Mouse (Mus musculus) C2C12 (cell line): ENCODE results near the gene Flad1. TPM values are rescaled to one million over a fixed set of nuclear protein-coding genes. Genes with fewer than 3 reads are reported as not detected.

Source experiments
- H3K27me3 ChIP-seq: one replicate; pipeline ENCODE4 v1.6.1; 2011; ENCODE audit not compliant: control insufficient read depth, insufficient read depth, insufficient read length
- H3K36me3 ChIP-seq: one replicate; pipeline ENCODE4 v1.6.1; 2011; ENCODE audit not compliant: control insufficient read depth, insufficient read depth
- H3K4me3 ChIP-seq: one replicate; pipeline ENCODE4 v1.5.1; 2011; ENCODE audit warnings: mild to moderate bottlenecking, control low read depth; ENCODE audit not compliant: poor library complexity, insufficient read depth, severe bottlenecking
- H3K79me2 ChIP-seq: one replicate; pipeline ENCODE4 v1.6.1; 2011; ENCODE audit not compliant: control insufficient read depth, insufficient read depth
- H3K79me3 ChIP-seq: one replicate; pipeline ENCODE4 v1.6.1; 2011; ENCODE audit warnings: low read depth, control low read depth
- H3ac ChIP-seq: one replicate; pipeline ENCODE3; 2011; ENCODE audit warnings: low read depth; ENCODE audit not compliant: control insufficient read depth, insufficient read length
- CEBPB ChIP-seq: IDR thresholded peaks from one replicate; pipeline ENCODE4 v1.6.1; 2011; ENCODE audit warnings: low read depth, mild to moderate bottlenecking, control low read depth, moderate library complexity
- CTCF ChIP-seq: IDR thresholded peaks from one replicate; pipeline ENCODE4 v1.5.1; 2011; ENCODE audit not compliant: control insufficient read depth, insufficient read depth, insufficient read length
- FOSL1 ChIP-seq: IDR thresholded peaks from one replicate; pipeline ENCODE4 v1.8.0; 2011; ENCODE audit warnings: mild to moderate bottlenecking, low read length; ENCODE audit not compliant: poor library complexity, insufficient read depth, severe bottlenecking
- MAX ChIP-seq: IDR thresholded peaks from one replicate; pipeline ENCODE4 v1.6.1; 2011; ENCODE audit warnings: mild to moderate bottlenecking, control low read depth
- MYOD1 ChIP-seq: IDR thresholded peaks from one replicate; pipeline ENCODE4 v1.6.1; 2011; ENCODE audit warnings: low read depth; ENCODE audit not compliant: control insufficient read depth, insufficient read length
- MYOG ChIP-seq: IDR thresholded peaks from one replicate; pipeline ENCODE4 v1.6.1; 2011; ENCODE audit not compliant: control insufficient read depth, insufficient read length; ENCODE audit errors: extremely low read depth
- USF1 ChIP-seq: IDR thresholded peaks from one replicate; pipeline ENCODE4 v1.6.1; 2011; ENCODE audit warnings: low read depth, mild to moderate bottlenecking, control low read depth, moderate library complexity
- polyA plus RNA-seq: library from polyadenylated mRNA; unstranded; fragments of >200 nt; fragmentation: generic; extraction: Trizol; gene quantifications from one replicate; pipeline ENCODE4 v1.2.1, GENCODE M21; 2012; ENCODE audit warnings: missing spikeins

Flad1 gene
- polyA plus RNA-seq, 1 experiment, result 11.0 TPM

- Histone ChIP-seq H3K36me3 (no peaks in the 10 kb centered on the region), H3K79me2 (no peaks in the 10 kb centered on the region), H3K79me3 (no peaks in the 10 kb centered on the region), H3K27me3 (peaks cover 8% of the 10 kb centered on the region), H3K4me3 (no peak overlapping the region), H3ac (no peak overlapping the region)
- TF ChIP-seq CTCF (peak; percentile 83), MYOD1 (no peak)
These were observed 56.7 kb downstream of the Flad1 start for GRCm38 (mm10) chr3:89354816-89355511.

- H3K79me3 ChIP-seq, result no peaks in the 10 kb centered on the region
- peaks cover 3% of the 10 kb centered on the region for H3K27me3 ChIP-seq
These were observed 60.4 kb downstream of the Flad1 start for GRCm38 (mm10) chr3:89351271-89351670.

More at GRCm38 (mm10) chr3:89351271-89351670, 60.4 kb downstream of the Flad1 start:
- H3K79me2 ChIP-seq, result no peaks in the 10 kb centered on the region
- no peaks in the 10 kb centered on the region for H3K36me3 ChIP-seq
- no peak overlapping the region for H3ac ChIP-seq
- H3K4me3 ChIP-seq, result no peak overlapping the region
- TF ChIP-seq CTCF (no peak), CEBPB (no peak), MYOG (no peak), USF1 (no peak), MYOD1 (no peak), MAX (no peak), FOSL1 (no peak)

Other genes with a start within 250 kb of the Flad1 start
- gene Clk2, start 247.1 kb downstream of the Flad1 start, polyA plus RNA-seq, result 14.5 TPM
- 139 TPM for gene Scamp3, start 234.4 kb downstream of the Flad1 start, polyA plus RNA-seq
- 27.4 TPM for gene Fam189b, start 228.7 kb downstream of the Flad1 start, polyA plus RNA-seq
- 40.6 TPM for gene Gba, start 208.9 kb downstream of the Flad1 start, polyA plus RNA-seq
- gene Thbs3, start 196.7 kb downstream of the Flad1 start, polyA plus RNA-seq, result 9.1 TPM
- 248 TPM for gene Mtx1, start 184.8 kb downstream of the Flad1 start, polyA plus RNA-seq
- 0.20 TPM for gene Muc1, start 182.8 kb downstream of the Flad1 start, polyA plus RNA-seq
- 299 TPM for gene Krtcap2, start 165.9 kb downstream of the Flad1 start, polyA plus RNA-seq
- gene Trim46, start 165.6 kb downstream of the Flad1 start, polyA plus RNA-seq, result 11.0 TPM
- 228 TPM for gene Dpm3, start 152.5 kb downstream of the Flad1 start, polyA plus RNA-seq
- gene Slc50a1, start 141.3 kb downstream of the Flad1 start, polyA plus RNA-seq, result 48.7 TPM
- gene Efna1, start 130.7 kb downstream of the Flad1 start, polyA plus RNA-seq, result 13.9 TPM
- 2.9 TPM for gene Efna3, start 88.9 kb downstream of the Flad1 start, polyA plus RNA-seq
- 13.3 TPM for gene Efna4, start 73.8 kb downstream of the Flad1 start, polyA plus RNA-seq
- 60.2 TPM for gene Adam15, start 61.9 kb downstream of the Flad1 start, polyA plus RNA-seq
- 0.01 TPM for gene Dcst2, start 49.9 kb downstream of the Flad1 start, polyA plus RNA-seq
- gene Dcst1, start 46.6 kb downstream of the Flad1 start, polyA plus RNA-seq, result 0.20 TPM
- gene Zbtb7b, start 17.1 kb downstream of the Flad1 start, polyA plus RNA-seq, result 29.5 TPM
- gene Lenep, start 9.1 kb downstream of the Flad1 start, polyA plus RNA-seq, result not detected
- gene Cks1b, start 6.5 kb upstream of the Flad1 start, polyA plus RNA-seq, result 446 TPM
- 86.3 TPM for gene Shc1, start 6.6 kb upstream of the Flad1 start, polyA plus RNA-seq
- 53.1 TPM for gene Pygo2, start 18.3 kb upstream of the Flad1 start, polyA plus RNA-seq
- 34.6 TPM for gene Pbxip1, start 24.8 kb upstream of the Flad1 start, polyA plus RNA-seq
- gene Pmvk, start 42.7 kb upstream of the Flad1 start, polyA plus RNA-seq, result 36.6 TPM
- 0.01 TPM for gene Kcnn3, start 108.3 kb upstream of the Flad1 start, polyA plus RNA-seq